Mouse (Mus musculus) forebrain, embryonic 14.5 days (tissue): ENCODE measurements around the gene Satb2. TPM values are rescaled to one million over a fixed set of nuclear protein-coding genes. Genes with fewer than 3 reads are reported as not detected.
"Not testable (repeated sequence)": the region's sequence is repeated elsewhere in the genome, so short reads cannot be mapped to it uniquely, and the experiment has no call there.

Experiments
- ATAC-seq: fragments of 200-750 bp; cut with Nextera tagmentation; 2 replicates; pipeline ENCODE4 v1.8.0; 2017; ENCODE audit warnings: mild to moderate bottlenecking, moderate library complexity
- DNase-seq: peaks from one replicate; pipeline ENCODE4 v3.0.0-alpha.2; 2015; ENCODE audit warnings: low spot score
- H3K27ac ChIP-seq: fragments of 300-500 bp; sonication (generic); 2 replicates; pipeline ENCODE4 v1.5.1; 2014; ENCODE audit warnings: low read depth, mild to moderate bottlenecking, control low read depth, low read length, moderate library complexity
- H3K27me3 ChIP-seq: fragments of 300-500 bp; sonication (generic); replicated peaks from 2 replicates; pipeline ENCODE4 v1.6.1; 2014; ENCODE audit warnings: low read length, control low read depth, mixed read lengths; ENCODE audit not compliant: control insufficient read depth, insufficient read depth
- H3K36me3 ChIP-seq: fragments of 300-500 bp; sonication (generic); 2 replicates; pipeline ENCODE4 v1.6.1; 2014; ENCODE audit warnings: low read length, control low read depth; ENCODE audit not compliant: control insufficient read depth, insufficient read depth
- H3K4me1 ChIP-seq: fragments of 300-500 bp; sonication (generic); 2 replicates; pipeline ENCODE4 v1.6.1; 2014; ENCODE audit warnings: antibody characterized with exemption, low read length, control low read depth; ENCODE audit not compliant: control insufficient read depth, insufficient read depth
- H3K4me2 ChIP-seq: fragments of 300-500 bp; sonication (generic); 2 replicates; pipeline ENCODE4 v1.6.1; 2014; ENCODE audit warnings: mild to moderate bottlenecking, control low read depth, low read length
- H3K4me3 ChIP-seq: fragments of 300-500 bp; sonication (generic); 2 replicates; pipeline ENCODE4 v1.5.1; 2014; ENCODE audit warnings: low read depth, low read length, control low read depth
- H3K9ac ChIP-seq: fragments of 300-500 bp; sonication (generic); 2 replicates; pipeline ENCODE4 v1.6.1; 2014; ENCODE audit warnings: mild to moderate bottlenecking, low read length, control low read depth, moderate library complexity
- H3K9me3 ChIP-seq: fragments of 300-500 bp; sonication (generic); replicated peaks from 2 replicates; pipeline ENCODE4 v1.6.1; 2016; ENCODE audit warnings: low read length, control low read depth, mixed read lengths; ENCODE audit not compliant: control insufficient read depth
- WGBS: fragments of 180-500 bp; shearing (Covaris S2); extraction: QIAGEN DNeasy Blood & Tissue Kit; methylation state at CpG from one replicate; pipeline ENCODE4 v1.1.7; 2014; 5-methylcytosine and 5-hydroxymethylcytosine counted together
- polyA plus RNA-seq: library from polyadenylated mRNA; unstranded; fragments of >200 nt; fragmentation: Nextera tagmentation; extraction: Ambion mirVana; gene quantifications from 2 replicates; pipeline ENCODE4 v1.2.1, GENCODE M21; 2014

Gene Satb2
- polyA plus RNA-seq, 1 experiment from 2014 or later, result 20.1 TPM

- Histone ChIP-seq H3K27ac (no peak overlapping the region), H3K4me1 (no peaks in the 10 kb centered on the region), H3K27me3 (no peaks in the 10 kb centered on the region), H3K36me3 (no peaks in the 10 kb centered on the region), H3K9ac (no peak overlapping the region), H3K4me2 (no peak overlapping the region), H3K4me3 (no peak overlapping the region), H3K9me3 (no peaks in the 10 kb centered on the region)
- DNase-seq (no peak), ATAC-seq (no peak)
- whole genome bisulfite sequencing, result 92% methylated on average over 3 of the region's 3 CpGs
Measured at GRCm38 (mm10) chr1:56822025-56822424, 156.4 kb downstream of the Satb2 start.

GRCm38 (mm10) chr1:56813506-56813905, 164.9 kb downstream of the Satb2 start:
- no peaks in the 10 kb centered on the region for H3K36me3 ChIP-seq
- no peak overlapping the region for H3K9ac ChIP-seq
- DNase-seq, result no peak
- no peak overlapping the region for H3K27ac ChIP-seq
- H3K4me2 ChIP-seq, result no peak overlapping the region
- no peaks in the 10 kb centered on the region for H3K9me3 ChIP-seq
- no peak for ATAC-seq
- no peak overlapping the region for H3K4me3 ChIP-seq
- no peaks in the 10 kb centered on the region for H3K4me1 ChIP-seq
- H3K27me3 ChIP-seq, result no peaks in the 10 kb centered on the region

- ATAC-seq (no peak), DNase-seq (no peak)
- H3K27me3 ChIP-seq, result no peaks in the 10 kb centered on the region
- H3K4me3 ChIP-seq, result no peak overlapping the region
- WGBS, result 88% methylated on average over 4 of the region's 4 CpGs
- no peaks in the 10 kb centered on the region for H3K4me1 ChIP-seq
- no peak overlapping the region for H3K9ac ChIP-seq
- H3K4me2 ChIP-seq, result no peak overlapping the region
- no peaks in the 10 kb centered on the region for H3K9me3 ChIP-seq
- H3K27ac ChIP-seq, result no peak overlapping the region
- H3K36me3 ChIP-seq, result no peaks in the 10 kb centered on the region
Measured at GRCm38 (mm10) chr1:56812961-56813360, 165.5 kb downstream of the Satb2 start.

- no peak for DNase-seq
- H3K4me1 ChIP-seq, result no peaks in the 10 kb centered on the region
- H3K9ac ChIP-seq, result no peak overlapping the region
- no peaks in the 10 kb centered on the region for H3K9me3 ChIP-seq
- H3K4me3 ChIP-seq, result no peak overlapping the region
- no peak overlapping the region for H3K4me2 ChIP-seq
- no peaks in the 10 kb centered on the region for H3K27me3 ChIP-seq
- no peak overlapping the region for H3K27ac ChIP-seq
- 95% methylated on average over 3 of the region's 3 CpGs for WGBS
- no peak for ATAC-seq
- no peaks in the 10 kb centered on the region for H3K36me3 ChIP-seq
Measured at GRCm38 (mm10) chr1:56811486-56811885, 167.0 kb downstream of the Satb2 start.

DNA sequence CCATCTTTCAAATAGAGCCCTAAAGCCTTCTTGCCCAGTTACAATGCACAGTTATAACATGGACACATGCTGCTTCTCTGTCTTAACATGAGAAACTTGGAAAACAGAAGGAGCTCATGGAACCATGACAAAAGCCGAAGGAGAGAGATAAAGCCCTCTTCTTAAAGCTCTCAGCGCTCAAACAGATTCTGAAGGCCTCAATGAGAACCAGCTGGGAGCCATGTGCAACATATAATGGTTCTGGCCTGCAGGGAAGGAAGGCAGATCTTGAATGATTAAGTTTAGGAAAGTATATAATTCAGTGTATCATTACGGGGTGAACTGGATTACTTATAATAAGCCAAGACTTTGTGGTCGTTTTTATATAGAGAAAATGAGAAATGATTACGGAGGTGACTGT, 172.4 kb downstream of the Satb2 start:
- H3K9me3 ChIP-seq, result no peaks in the 10 kb centered on the region
- no peaks in the 10 kb centered on the region for H3K36me3 ChIP-seq
- H3K9ac ChIP-seq, result no peak overlapping the region
- H3K4me3 ChIP-seq, result no peak overlapping the region
- H3K27me3 ChIP-seq, result no peaks in the 10 kb centered on the region
- WGBS, result 79% methylated on average over 5 of the region's 5 CpGs
- H3K4me2 ChIP-seq, result no peak overlapping the region
- H3K27ac ChIP-seq, result no peak overlapping the region
- H3K4me1 ChIP-seq, result no peaks in the 10 kb centered on the region
- ATAC-seq (no peak), DNase-seq (no peak)

GRCm38 (mm10) chr1:56800611-56801010, 177.8 kb downstream of the Satb2 start:
- H3K27ac ChIP-seq, result no peak overlapping the region
- no peaks in the 10 kb centered on the region for H3K27me3 ChIP-seq
- DNase-seq, result no peak
- H3K9me3 ChIP-seq, result no peaks in the 10 kb centered on the region
- H3K4me2 ChIP-seq, result no peak overlapping the region
- ATAC-seq, result peak; percentile 48; the same call in 1 of the 2 replicates
- H3K9ac ChIP-seq, result no peak overlapping the region
- H3K4me1 ChIP-seq, result no peaks in the 10 kb centered on the region
- no peaks in the 10 kb centered on the region for H3K36me3 ChIP-seq
- 26% methylated on average over 7 of the region's 7 CpGs for WGBS
- H3K4me3 ChIP-seq, result no peak overlapping the region

GRCm38 (mm10) chr1:56795016-56795608, 183.3 kb downstream of the Satb2 start:
- Histone ChIP-seq H3K27me3 (no peaks in the 10 kb centered on the region), H3K9ac (no peak overlapping the region), H3K4me2 (no peak overlapping the region), H3K27ac (no peak overlapping the region), H3K4me3 (no peak overlapping the region), H3K36me3 (peaks cover 3% of the 10 kb centered on the region; the same call in 1 of the 2 replicates), H3K9me3 (no peaks in the 10 kb centered on the region), H3K4me1 (no peaks in the 10 kb centered on the region)
- DNase-seq, result no peak
- 86% methylated on average over 19 of the region's 19 CpGs for WGBS
- ATAC-seq, result no peak

DNA sequence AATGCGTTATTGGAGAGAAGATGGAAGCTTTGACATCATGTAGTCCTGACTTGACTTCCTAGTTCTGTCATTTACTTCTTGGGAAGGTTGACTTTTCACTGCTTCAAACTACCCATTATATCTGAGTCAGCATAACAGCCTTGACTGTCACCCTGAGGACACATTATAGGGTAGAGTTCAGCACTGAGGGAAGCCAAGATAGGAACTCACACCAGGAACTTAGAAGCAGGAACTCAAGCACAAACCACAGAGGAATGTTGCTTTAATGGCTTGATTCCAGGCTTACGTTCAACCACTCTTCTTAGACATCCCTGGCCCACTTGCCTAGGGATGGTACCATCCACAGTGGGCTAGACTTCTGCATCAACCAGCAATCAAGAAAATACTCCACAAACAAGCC, 188.8 kb downstream of the Satb2 start:
- no peaks in the 10 kb centered on the region for H3K36me3 ChIP-seq
- H3K27ac ChIP-seq, result no peak overlapping the region
- H3K9me3 ChIP-seq, result no peaks in the 10 kb centered on the region
- no peaks in the 10 kb centered on the region for H3K4me1 ChIP-seq
- 86% methylated on average over 2 of the region's 2 CpGs for WGBS
- no peak overlapping the region for H3K4me3 ChIP-seq
- H3K9ac ChIP-seq, result no peak overlapping the region
- no peaks in the 10 kb centered on the region for H3K27me3 ChIP-seq
- no peak overlapping the region for H3K4me2 ChIP-seq
- ATAC-seq (no peak), DNase-seq (no peak)

DNA sequence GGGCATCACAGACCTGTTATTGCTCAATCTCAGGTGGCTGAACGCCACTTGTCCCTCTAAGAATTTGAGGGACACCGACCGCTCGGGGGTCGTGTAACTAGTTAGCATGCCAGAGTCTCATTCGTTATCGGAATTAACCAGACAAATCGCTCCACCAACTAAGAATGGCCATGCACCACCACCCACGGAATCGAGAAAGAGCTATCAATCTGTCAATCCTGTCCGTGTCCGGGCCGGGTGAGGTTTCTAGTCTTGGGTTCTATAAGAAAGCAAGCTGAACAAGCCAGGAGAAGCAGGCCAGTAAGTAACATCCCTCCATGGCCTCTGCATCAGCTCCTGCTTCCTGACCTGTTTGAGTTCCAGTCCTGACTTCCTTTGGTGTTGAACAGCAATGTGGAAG, 196.3 kb downstream of the Satb2 start:
- not testable (repeated sequence) for H3K4me2 ChIP-seq, H3K36me3 ChIP-seq, ATAC-seq, H3K27ac ChIP-seq, H3K9me3 ChIP-seq, H3K27me3 ChIP-seq, H3K4me3 ChIP-seq, DNase-seq, H3K9ac ChIP-seq, H3K4me1 ChIP-seq
- WGBS, result 92% methylated on average over 13 of the region's 13 CpGs
